ENCODE assay signal across 8 mouse cellular contexts in the genomic region with DNA sequence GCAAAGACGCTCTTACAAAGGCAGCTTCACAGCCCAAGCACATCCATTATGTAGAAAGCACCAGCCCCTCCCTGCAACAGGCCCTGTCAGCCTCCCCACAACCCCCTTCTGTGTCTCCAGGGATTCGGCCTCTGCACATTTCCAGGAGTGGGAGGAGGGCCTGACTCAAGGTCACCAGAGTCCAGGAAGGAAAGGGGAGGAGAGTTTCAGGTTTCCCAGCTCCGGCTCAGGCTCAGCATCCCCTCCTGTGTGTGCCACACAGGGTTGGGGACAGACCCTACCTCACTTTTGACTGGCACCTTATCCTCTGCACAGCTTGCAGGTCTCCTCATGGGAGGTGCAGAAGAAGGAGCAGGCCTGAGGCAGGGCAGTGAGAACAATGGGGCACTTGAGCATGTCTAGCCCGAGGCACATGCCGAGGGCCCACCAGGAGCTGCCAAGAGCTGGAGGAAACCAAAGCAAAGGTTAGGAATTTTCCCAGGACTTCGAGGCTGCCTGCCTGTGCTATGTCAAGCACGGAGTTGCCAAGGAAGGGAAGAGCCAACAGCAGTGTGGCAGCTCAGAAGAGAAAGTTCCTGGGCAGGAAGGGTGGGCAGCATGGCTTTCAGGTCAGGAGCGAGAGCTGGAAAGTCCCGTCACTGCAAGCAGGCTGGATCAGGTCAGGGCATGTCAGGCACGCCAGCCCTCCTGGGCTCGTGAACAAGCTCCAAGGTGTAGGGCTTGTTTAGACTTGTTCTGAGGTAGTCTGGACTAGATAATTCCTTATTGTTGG. TPM values are rescaled to one million over a fixed set of nuclear protein-coding genes. Genes with fewer than 3 reads are reported as not detected.
DNase-seq lines count a peak whose midpoint lies in the region; ATAC-seq and TF ChIP-seq lines count a peak whose summit lies in the region.

No protein-coding gene starts in this region.

- no peaks in the 10 kb centered on the region for H3K9me3 ChIP-seq in forebrain, embryonic 10.5 days
- no peaks in the 10 kb centered on the region for H3K9me3 ChIP-seq in hindbrain, embryonic 11.5 days (ENCODE audit: control insufficient read depth, low read length)
- no peaks in the 10 kb centered on the region for H3K9me3 ChIP-seq in limb, embryonic 15.5 days
- no peaks in the 10 kb centered on the region for H3K9me3 ChIP-seq in stomach, embryonic 16.5 days (replicated peaks; ENCODE audit: control insufficient read depth, low read length)

- no peak for TF ChIP-seq CTCF in lung, adult 2 months (IDR thresholded peaks at IDR 0.05; ENCODE audit: insufficient read depth, low read length)

- H3K27me3 ChIP-seq in forebrain, embryonic 10.5 days (ENCODE audit: poor library complexity, severe bottlenecking): no peaks in the 10 kb centered on the region
- no peaks in the 10 kb centered on the region for H3K27me3 ChIP-seq in hindbrain, embryonic 11.5 days (ENCODE audit: control insufficient read depth, insufficient read depth, low read length)
- no peaks in the 10 kb centered on the region for H3K27me3 ChIP-seq in limb, embryonic 15.5 days
- H3K27me3 ChIP-seq in stomach, embryonic 16.5 days (ENCODE audit: control insufficient read depth, insufficient read depth, low read length): no peaks in the 10 kb centered on the region

- peak; percentile 32 to 46 for DNase-seq in lung, adult 18-20 months
- no peak for DNase-seq in lung, adult 2 months
- DNase-seq in forebrain, embryonic 10.5 days (ENCODE audit: extremely low spot score, low spot score): peak; percentile 34
- peak; percentile 64 for DNase-seq in hindbrain, embryonic 11.5 days (ENCODE audit: low spot score)
- no peak for DNase-seq in frontal cortex, postnatal 10 days (ENCODE audit: low spot score in 2 of 2)
- no peak for DNase-seq in spleen, postnatal 14 days (ENCODE audit: low spot score in 2 of 2)

- no peak overlapping the region for H3K4me2 ChIP-seq in hindbrain, embryonic 11.5 days (replicated peaks; ENCODE audit: low read depth, low read length)
- H3K4me2 ChIP-seq in limb, embryonic 15.5 days: no peak overlapping the region
- H3K4me2 ChIP-seq in stomach, embryonic 16.5 days (ENCODE audit: low read depth, low read length): no peak overlapping the region

- H3K4me3 ChIP-seq in lung, adult 2 months (replicated peaks; ENCODE audit: extremely low read depth, low read depth, low read length): no peak overlapping the region
- no peak overlapping the region for H3K4me3 ChIP-seq in forebrain, embryonic 10.5 days
- H3K4me3 ChIP-seq in hindbrain, embryonic 11.5 days (ENCODE audit: low read depth, low read length): no peak overlapping the region
- no peak overlapping the region for H3K4me3 ChIP-seq in limb, embryonic 15.5 days
- no peak overlapping the region for H3K4me3 ChIP-seq in stomach, embryonic 16.5 days (replicated peaks; ENCODE audit: low read length)

- 27% methylated on average over 11 of the region's 11 CpGs for whole genome bisulfite sequencing in lung, adult 2 months
- WGBS in forebrain, embryonic 10.5 days: 55% methylated on average over 11 of the region's 11 CpGs
- WGBS in hindbrain, embryonic 11.5 days: 38% methylated on average over 11 of the region's 11 CpGs
- 34% methylated on average over 11 of the region's 11 CpGs for WGBS in limb, embryonic 15.5 days
- WGBS in stomach, embryonic 16.5 days: 36% methylated on average over 11 of the region's 11 CpGs

- no peaks in the 10 kb centered on the region for H3K36me3 ChIP-seq in forebrain, embryonic 10.5 days (replicated peaks)
- no peaks in the 10 kb centered on the region for H3K36me3 ChIP-seq in hindbrain, embryonic 11.5 days (ENCODE audit: control insufficient read depth, insufficient read depth, low read length)
- no peaks in the 10 kb centered on the region for H3K36me3 ChIP-seq in limb, embryonic 15.5 days
- H3K36me3 ChIP-seq in stomach, embryonic 16.5 days (ENCODE audit: control insufficient read depth, insufficient read depth, low read length): no peaks in the 10 kb centered on the region

- ATAC-seq in hindbrain, embryonic 11.5 days (ENCODE audit: low FRiP score): peak; percentile 48
- ATAC-seq in limb, embryonic 15.5 days (ENCODE audit: insufficient number of reproducible peaks, low FRiP score, low TSS enrichment, low read depth): peak; percentile 57
- ATAC-seq in stomach, embryonic 16.5 days (ENCODE audit: insufficient read depth, low FRiP score): peak; percentile 51

- TF ChIP-seq POLR2A in lung, adult 2 months (IDR thresholded peaks at IDR 0.05; ENCODE audit: borderline replicate concordance, extremely low read depth, low read depth, low read length): no peak

- no peak overlapping the region for H3K9ac ChIP-seq in hindbrain, embryonic 11.5 days (ENCODE audit: low read depth, low read length)
- no peak overlapping the region for H3K9ac ChIP-seq in limb, embryonic 15.5 days
- H3K9ac ChIP-seq in stomach, embryonic 16.5 days (ENCODE audit: low read length): peak overlapping the region; percentile 17; the same call in 1 of the 2 replicates

- peak overlapping the region; percentile 73 for H3K27ac ChIP-seq in forebrain, embryonic 10.5 days
- H3K27ac ChIP-seq in hindbrain, embryonic 11.5 days (ENCODE audit: low read depth, low read length): peak overlapping the region; percentile 36; the same call in 1 of the 2 replicates
- peak overlapping the region; percentile 77 for H3K27ac ChIP-seq in limb, embryonic 15.5 days
- peak overlapping the region; percentile 79 for H3K27ac ChIP-seq in stomach, embryonic 16.5 days (ENCODE audit: low read length)

- H3K4me1 ChIP-seq in lung, adult 2 months (ENCODE audit: control insufficient read depth, insufficient read depth, low read length): peaks cover 11% of the 10 kb centered on the region
- H3K4me1 ChIP-seq in forebrain, embryonic 10.5 days: peaks cover 21% of the 10 kb centered on the region
- 0 out of 2 replicates have a peak, but pooled peaks cover 3% of the 10 kb centered on the region for H3K4me1 ChIP-seq in hindbrain, embryonic 11.5 days (replicated peaks; ENCODE audit: control insufficient read depth, insufficient read depth, low read length)
- H3K4me1 ChIP-seq in limb, embryonic 15.5 days: peaks cover 27% of the 10 kb centered on the region
- H3K4me1 ChIP-seq in stomach, embryonic 16.5 days (ENCODE audit: control insufficient read depth, insufficient read depth, low read length): peaks cover 21% of the 10 kb centered on the region

RNA-seq across cellular contexts. Expression of a gene that starts 3.5 kb away (rescaled TPM):
- 21.9 and 22.2 TPM in 2 replicates for polyA plus RNA-seq in lung, adult 2 months (2012; rRNA removed)
- polyA plus RNA-seq in forebrain, embryonic 10.5 days (2016; fragmentation: Nextera tagmentation; extraction: Ambion mirVana): 6.2 and 6.7 TPM in 2 replicates
- 4.4 and 4.7 TPM in 2 replicates for polyA plus RNA-seq in hindbrain, embryonic 11.5 days (2014; fragmentation: Nextera tagmentation; extraction: Ambion mirVana)
- polyA plus RNA-seq in limb, embryonic 15.5 days (2015; fragmentation: Nextera tagmentation; extraction: Ambion mirVana): 8.1 and 9.5 TPM in 2 replicates
- polyA plus RNA-seq in stomach, embryonic 16.5 days (2015; fragmentation: Nextera tagmentation; extraction: Ambion mirVana): 8.5 and 9.1 TPM in 2 replicates

RNA-seq across cellular contexts. Expression of a gene that starts 4.2 kb away (rescaled TPM):
- 10.1 and 10.2 TPM in 2 replicates for polyA plus RNA-seq in lung, adult 2 months (2012; rRNA removed)
- polyA plus RNA-seq in forebrain, embryonic 10.5 days (2016; fragmentation: Nextera tagmentation; extraction: Ambion mirVana): 1.3 and 2.2 TPM in 2 replicates
- 123 and 152 TPM in 2 replicates for polyA plus RNA-seq in hindbrain, embryonic 11.5 days (2014; fragmentation: Nextera tagmentation; extraction: Ambion mirVana)
- polyA plus RNA-seq in limb, embryonic 15.5 days (2015; fragmentation: Nextera tagmentation; extraction: Ambion mirVana): 3.1 and 4.9 TPM in 2 replicates
- polyA plus RNA-seq in stomach, embryonic 16.5 days (2015; fragmentation: Nextera tagmentation; extraction: Ambion mirVana): 31.3 and 35.0 TPM in 2 replicates

RNA-seq across cellular contexts. Expression of a gene that starts 23.5 kb away (rescaled TPM):
- 68.4 TPM in 1 of 2 replicates, not detected in the other for polyA plus RNA-seq in lung, adult 2 months (2012; rRNA removed)
- not detected in 2 replicates for polyA plus RNA-seq in forebrain, embryonic 10.5 days (2016; fragmentation: Nextera tagmentation; extraction: Ambion mirVana)
- polyA plus RNA-seq in hindbrain, embryonic 11.5 days (2014; fragmentation: Nextera tagmentation; extraction: Ambion mirVana): not detected in 2 replicates
- polyA plus RNA-seq in limb, embryonic 15.5 days (2015; fragmentation: Nextera tagmentation; extraction: Ambion mirVana): 171 and 203 TPM in 2 replicates
- 23.6 and 47.2 TPM in 2 replicates for polyA plus RNA-seq in stomach, embryonic 16.5 days (2015; fragmentation: Nextera tagmentation; extraction: Ambion mirVana)

Comparison
In these comparisons a context has a peak if more than half of its experiments do, and no peak if none do; other contexts are left out.
1. DNase-seq: peak in lung, adult 18-20 months (2 of 2), forebrain, embryonic 10.5 days (single experiment) and hindbrain, embryonic 11.5 days (single experiment); none in lung, adult 2 months (single experiment), frontal cortex, postnatal 10 days (0 of 2) and spleen, postnatal 14 days (0 of 2).
2. Peak in every context shown above with its lines, with median percentiles within 50 percentile points of each other: H3K27ac ChIP-seq and ATAC-seq.